Mouse (Mus musculus) heart, adult 2 months (tissue): Measurements from ENCODE around the gene Eme2. TPM values are rescaled to one million over a fixed set of nuclear protein-coding genes. Genes with fewer than 3 reads are reported as not detected.

Experiments used
- DNase-seq, 2 experiments: peaks; one replicate each; pipeline ENCODE4 v3.0.0; 2021
- H3K27ac ChIP-seq: fragments of 200-600 bp; 2 replicates; pipeline ENCODE4 v1.8.1; 2022
- H3K27me3 ChIP-seq: fragments of 200-500 bp; 2 replicates; pipeline ENCODE4 v1.6.1; 2012; ENCODE audit warnings: mild to moderate bottlenecking, low read length, inconsistent platforms, mixed read lengths; ENCODE audit not compliant: control insufficient read depth, insufficient read depth
- H3K36me3 ChIP-seq: fragments of 200-500 bp; 2 replicates; pipeline ENCODE4 v1.6.1; 2012; ENCODE audit warnings: low read length, inconsistent platforms; ENCODE audit not compliant: control insufficient read depth, insufficient read depth
- H3K4me1 ChIP-seq: fragments of 200-500 bp; 2 replicates; pipeline ENCODE4 v1.6.1; 2011; ENCODE audit warnings: low read length; ENCODE audit not compliant: control insufficient read depth, insufficient read depth
- H3K4me3 ChIP-seq: fragments of 200-600 bp; 2 replicates; pipeline ENCODE4 v1.8.1; 2022
- H3K79me2 ChIP-seq: fragments of 200-500 bp; replicated peaks from 2 replicates; pipeline ENCODE4 v1.6.1; 2012; ENCODE audit warnings: mild to moderate bottlenecking, inconsistent platforms, low read length, moderate library complexity, mixed read lengths; ENCODE audit not compliant: control insufficient read depth, insufficient read depth
- H3K9ac ChIP-seq: fragments of 200-500 bp; 2 replicates; pipeline ENCODE4 v1.6.1; 2012; ENCODE audit warnings: low read depth, mild to moderate bottlenecking, control low read depth, inconsistent platforms, low read length, mixed read lengths
- CTCF ChIP-seq: fragments of 200-600 bp; IDR thresholded peaks from 2 replicates; pipeline ENCODE4 v1.8.1; 2022; ENCODE audit warnings: antibody characterized with exemption, mild to moderate bottlenecking, moderate library complexity
- EP300 ChIP-seq: fragments of 200-500 bp; IDR thresholded peaks from 2 replicates; pipeline ENCODE4 v1.6.1; 2011; ENCODE audit warnings: low read depth, low read length, control low read depth; ENCODE audit not compliant: insufficient read depth
- POLR2A ChIP-seq: fragments of 200-500 bp; IDR thresholded peaks from 2 replicates; pipeline ENCODE4 v1.6.1; 2011; ENCODE audit warnings: mild to moderate bottlenecking, low read depth, low read length, control low read depth; ENCODE audit not compliant: insufficient read depth
- WGBS: fragments of 180-500 bp; shearing (Covaris S2); methylation state at CpG from one replicate; pipeline ENCODE4 v1.1.7; 2018; 5-methylcytosine and 5-hydroxymethylcytosine counted together
- intact Hi-C: fragments of 180-260 bp; cut with DNase I; formaldehyde crosslinking; loops from one replicate; pipeline ENCODE4 v1.15.1; 2025
- polyA plus RNA-seq: library from polyadenylated mRNA; depleted of rRNA; stranded (reverse); fragments of >200 nt; gene quantifications from 2 replicates; pipeline ENCODE4 v1.2.3, GENCODE M21; 2012
- total RNA-seq, 2 experiments: library from RNA; stranded (reverse); gene quantifications; 2 replicates each; pipeline ENCODE4 v1.2.3; 2021

Gene Eme2
- total and polyA plus RNA-seq, 3 experiments = 16.9 to 20.3 (median 18.3) TPM

GRCm38 (mm10) chr17:24848600-24849031 lies 46.3 kb downstream of the Eme2 start:
- Histone ChIP-seq H3K79me2 (no peaks in the 10 kb centered on the region), H3K4me3 (peak overlapping the region; percentile 62), H3K27me3 (no peaks in the 10 kb centered on the region), H3K36me3 (no peaks in the 10 kb centered on the region), H3K9ac (peak overlapping the region; percentile 54), H3K4me1 (peaks cover 2% of the 10 kb centered on the region), H3K27ac (peak overlapping the region; percentile 87)
- no peak for DNase-seq
- no peak for TF ChIP-seq CTCF
- no peak for TF ChIP-seq EP300
- TF ChIP-seq POLR2A = no peak
- intact Hi-C loops = no loop called here

DNA sequence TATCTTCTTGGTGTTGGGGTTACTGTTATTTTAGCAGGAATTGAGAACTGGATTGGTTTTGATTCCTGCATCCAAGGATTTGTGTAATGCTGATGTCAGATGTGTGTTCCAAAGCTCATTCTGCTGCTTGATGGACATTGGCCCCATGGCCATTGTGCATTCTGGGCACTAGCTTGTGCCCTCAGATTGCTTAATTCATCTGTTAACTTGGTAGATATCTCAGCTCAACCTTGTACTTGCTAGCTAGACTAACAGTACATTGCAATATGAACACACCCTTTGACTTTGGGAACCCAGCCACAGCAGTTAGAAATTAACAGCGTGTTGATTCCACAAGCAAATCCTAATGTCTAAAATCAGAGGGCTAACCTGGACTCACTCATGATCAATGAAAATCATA lies 47.5 kb downstream of the Eme2 start:
- no peaks in the 10 kb centered on the region for H3K79me2 ChIP-seq
- no peaks in the 10 kb centered on the region for H3K36me3 ChIP-seq
- TF ChIP-seq EP300 (no peak), POLR2A (no peak), CTCF (no peak)
- no peaks in the 10 kb centered on the region for H3K27me3 ChIP-seq
- no peak for DNase-seq
- H3K4me3 ChIP-seq = no peak overlapping the region
- peaks cover 2% of the 10 kb centered on the region for H3K4me1 ChIP-seq
- no peak overlapping the region for H3K9ac ChIP-seq
- intact Hi-C loops = no loop called here
- no peak overlapping the region for H3K27ac ChIP-seq
- 84% methylated on average over 1 of the region's 1 CpGs for WGBS

GRCm38 (mm10) chr17:24844525-24844924 lies 50.4 kb downstream of the Eme2 start:
- Histone ChIP-seq H3K4me1 (peaks cover 2% of the 10 kb centered on the region; the same call in 1 of the 2 replicates), H3K27me3 (no peaks in the 10 kb centered on the region), H3K79me2 (no peaks in the 10 kb centered on the region), H3K36me3 (no peaks in the 10 kb centered on the region), H3K9ac (no peak overlapping the region; the same call in 1 of the 2 replicates), H3K27ac (no peak overlapping the region; the same call in 1 of the 2 replicates), H3K4me3 (no peak overlapping the region; the same call in 1 of the 2 replicates)
- TF ChIP-seq POLR2A = no peak
- TF ChIP-seq EP300 = no peak
- no peak for TF ChIP-seq CTCF
- no peak for DNase-seq
- intact Hi-C loops = no loop called here
- WGBS = 49% methylated on average over 9 of the region's 9 CpGs

GRCm38 (mm10) chr17:24842631-24843030 lies 52.3 kb downstream of the Eme2 start:
- Histone ChIP-seq H3K27ac (no peak overlapping the region), H3K36me3 (no peaks in the 10 kb centered on the region), H3K4me1 (no peaks in the 10 kb centered on the region), H3K4me3 (no peak overlapping the region), H3K27me3 (no peaks in the 10 kb centered on the region), H3K9ac (no peak overlapping the region), H3K79me2 (no peaks in the 10 kb centered on the region)
- DNase-seq = no peak
- no peak for TF ChIP-seq EP300
- TF ChIP-seq POLR2A = no peak
- TF ChIP-seq CTCF = peak; percentile 60
- 63% methylated on average over 2 of the region's 2 CpGs for WGBS
- intact Hi-C loops = no loop called here

- H3K9ac ChIP-seq = no peak overlapping the region
- WGBS = 58% methylated on average over 4 of the region's 4 CpGs
- H3K27me3 ChIP-seq = no peaks in the 10 kb centered on the region
- H3K4me1 ChIP-seq = no peaks in the 10 kb centered on the region
- H3K79me2 ChIP-seq = no peaks in the 10 kb centered on the region
- H3K36me3 ChIP-seq = no peaks in the 10 kb centered on the region
- no peak for DNase-seq
- intact Hi-C loops = no loop called here
- H3K4me3 ChIP-seq = no peak overlapping the region
- H3K27ac ChIP-seq = no peak overlapping the region
- TF ChIP-seq EP300 (no peak), CTCF (peak; percentile 55)
Measured at GRCm38 (mm10) chr17:24841133-24841532, 53.8 kb downstream of the Eme2 start.

- intact Hi-C loops = no loop called here
- WGBS = 46% methylated on average over 5 of the region's 5 CpGs
Measured at GRCm38 (mm10) chr17:24840341-24840740, 54.5 kb downstream of the Eme2 start.

More at GRCm38 (mm10) chr17:24840341-24840740, 54.5 kb downstream of the Eme2 start:
- no peak for TF ChIP-seq EP300
- no peak for TF ChIP-seq CTCF
- no peak for TF ChIP-seq POLR2A
- H3K4me3 ChIP-seq = no peak overlapping the region
- no peaks in the 10 kb centered on the region for H3K36me3 ChIP-seq
- no peak overlapping the region for H3K27ac ChIP-seq
- no peaks in the 10 kb centered on the region for H3K27me3 ChIP-seq
- no peak for DNase-seq
- no peaks in the 10 kb centered on the region for H3K4me1 ChIP-seq
- no peaks in the 10 kb centered on the region for H3K79me2 ChIP-seq
- no peak overlapping the region for H3K9ac ChIP-seq
